Mouse (Mus musculus): ENCODE measurements around the gene Trappc2l. TPM values are rescaled to one million over a fixed set of nuclear protein-coding genes. Genes with fewer than 3 reads are reported as not detected.

Gene Trappc2l
- polyA plus RNA-seq, 1 experiment from 2014 or later, result 30.7 TPM

DNA sequence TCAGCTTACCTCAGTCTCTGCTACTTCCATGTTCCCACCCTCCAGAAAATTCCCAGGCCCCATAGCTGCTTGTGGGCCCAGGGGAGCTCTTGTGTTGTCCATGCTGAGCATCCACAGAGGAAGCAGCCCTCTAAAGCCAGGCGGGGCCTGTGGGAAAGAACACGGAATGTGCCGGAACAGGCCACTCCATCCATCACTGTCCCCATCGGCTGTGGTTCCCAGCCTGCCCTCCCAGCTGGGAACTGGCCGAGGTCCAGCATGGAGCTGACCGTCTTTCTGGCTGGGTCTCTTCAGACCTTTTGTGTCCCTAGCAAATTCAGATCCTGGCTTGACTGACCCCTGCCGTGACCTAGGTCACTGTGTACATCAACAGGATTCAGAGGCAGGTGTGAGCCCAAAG lies 43.3 kb downstream of the Trappc2l start:
- Histone ChIP-seq H3K27me3 (ENCODE audit: insufficient read depth, low read length) (no peaks in the 10 kb centered on the region), H3K4me1 (ENCODE audit: insufficient read depth) (peaks cover 2% of the 10 kb centered on the region; the same call in 1 of the 2 replicates), H3K4me2 (ENCODE audit: low read depth, low read length) (no peak overlapping the region), H3K4me3 (ENCODE audit: low read depth, low read length) (no peak overlapping the region), H3K27ac (ENCODE audit: low read depth) (no peak overlapping the region), H3K9me3 (ENCODE audit: low read length) (no peaks in the 10 kb centered on the region), H3K36me3 (replicated peaks; ENCODE audit: insufficient read depth, low read length) (no peaks in the 10 kb centered on the region), H3K9ac (replicated peaks) (no peak overlapping the region)
- ATAC-seq (no peak), DNase-seq (no peak)
- 68% methylated on average over 7 of the region's 7 CpGs for WGBS (ENCODE audit: insufficient replicate concordance)
- TF ChIP-seq CTCF (IDR thresholded peaks at IDR 0.05; ENCODE audit: low read depth) (no peak), EP300 (IDR thresholded peaks at IDR 0.05; ENCODE audit: low read depth) (no peak)

DNA sequence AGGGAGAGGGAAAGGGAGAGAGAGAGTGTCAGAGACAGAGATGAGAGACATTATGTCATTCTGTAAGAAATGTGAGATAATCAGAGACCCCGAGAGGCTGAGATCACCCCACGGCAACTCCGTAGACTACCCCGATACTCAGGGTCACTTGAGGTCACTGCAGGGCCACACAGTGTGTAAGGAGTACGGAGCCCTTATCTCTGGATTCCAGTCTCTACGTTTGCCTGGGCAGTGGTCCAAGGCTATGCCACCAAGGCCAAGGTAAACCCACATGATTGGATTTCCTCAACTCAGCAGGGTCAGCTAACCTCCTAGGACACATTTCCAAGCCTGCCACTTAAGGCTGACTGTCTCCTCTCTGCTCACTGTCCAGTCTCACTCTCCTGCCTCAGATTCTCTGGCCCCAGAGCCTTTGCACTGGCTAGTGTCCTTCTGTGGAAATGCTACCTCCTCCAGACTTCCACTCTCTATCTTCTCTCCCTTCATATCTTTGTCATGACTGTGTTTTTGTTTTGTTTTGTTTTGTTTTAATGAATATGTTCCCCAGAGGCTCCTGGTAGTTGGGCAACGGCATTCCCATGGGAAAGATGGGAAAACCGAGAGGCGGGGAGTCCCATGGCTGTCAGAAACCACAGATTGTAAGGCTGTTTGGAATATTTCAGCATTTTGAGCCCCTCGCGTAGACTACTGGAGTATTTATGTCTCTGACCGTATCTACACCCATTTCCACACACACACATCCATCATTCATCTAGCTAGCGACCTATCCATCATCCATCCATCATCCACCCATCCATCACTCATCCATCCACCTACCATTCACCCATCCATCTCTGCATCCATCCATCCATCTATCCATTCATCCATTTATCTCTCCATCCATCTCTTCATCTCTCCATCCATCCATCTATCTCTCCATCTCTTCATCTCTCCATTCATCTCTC lies 44.9 kb downstream of the Trappc2l start:
- no peaks in the 10 kb centered on the region for H3K36me3 ChIP-seq (replicated peaks; ENCODE audit: insufficient read depth, low read length)
- 69% methylated on average over 13 of the region's 13 CpGs for WGBS (ENCODE audit: insufficient replicate concordance)
- H3K4me1 ChIP-seq (ENCODE audit: insufficient read depth), result peaks cover 4% of the 10 kb centered on the region; the same call in 1 of the 2 replicates
- no peak overlapping the region for H3K4me3 ChIP-seq (ENCODE audit: low read depth, low read length)
- no peak overlapping the region for H3K4me2 ChIP-seq (ENCODE audit: low read depth, low read length)
- no peak overlapping the region for H3K9ac ChIP-seq (replicated peaks)
- peak; percentile 56 for ATAC-seq
- no peaks in the 10 kb centered on the region for H3K9me3 ChIP-seq (ENCODE audit: low read length)
- H3K27me3 ChIP-seq (ENCODE audit: insufficient read depth, low read length), result no peaks in the 10 kb centered on the region
- TF ChIP-seq EP300 (IDR thresholded peaks at IDR 0.05; ENCODE audit: low read depth), result no peak; the same call in 1 of the 2 replicates
- TF ChIP-seq CTCF (IDR thresholded peaks at IDR 0.05; ENCODE audit: low read depth), result no peak
- no peak overlapping the region for H3K27ac ChIP-seq (ENCODE audit: low read depth)
- DNase-seq, result no peak

DNA sequence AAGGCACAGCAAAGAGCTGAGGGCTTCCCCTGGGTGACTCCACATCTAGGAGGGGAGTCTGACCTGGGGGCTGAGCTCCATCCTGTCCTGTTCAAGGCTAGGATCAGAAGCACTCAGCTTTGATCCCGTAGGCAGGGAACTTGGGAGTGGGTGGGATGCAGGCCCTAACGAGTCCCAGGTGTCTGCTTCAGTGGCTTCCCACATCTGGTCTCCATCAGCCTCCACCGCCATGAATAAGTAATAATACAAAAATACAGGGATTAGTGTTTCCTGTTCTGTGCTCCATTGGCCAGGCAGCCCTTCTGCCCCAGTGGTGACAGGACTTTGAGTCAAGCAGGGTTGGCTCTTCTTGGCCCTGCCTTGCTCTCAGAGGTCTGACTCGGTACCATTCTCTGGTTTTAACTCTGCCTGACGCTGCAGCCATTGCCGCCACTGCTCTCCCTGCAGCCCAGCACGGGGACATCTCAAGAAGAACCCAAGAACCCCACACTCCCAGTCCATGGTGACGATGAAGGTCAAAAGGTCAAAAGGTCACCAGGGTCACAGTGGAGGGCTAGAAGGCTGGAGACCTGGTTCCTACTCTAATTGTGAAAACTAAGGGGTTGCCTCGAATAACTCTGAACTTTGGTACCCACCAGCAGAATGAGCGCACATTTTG lies 46.8 kb downstream of the Trappc2l start:
- no peak overlapping the region for H3K4me3 ChIP-seq (ENCODE audit: low read depth, low read length)
- H3K36me3 ChIP-seq (replicated peaks; ENCODE audit: insufficient read depth, low read length), result no peaks in the 10 kb centered on the region
- H3K9me3 ChIP-seq (ENCODE audit: low read length), result no peaks in the 10 kb centered on the region
- no peak overlapping the region for H3K4me2 ChIP-seq (ENCODE audit: low read depth, low read length)
- no peak overlapping the region for H3K27ac ChIP-seq (ENCODE audit: low read depth)
- H3K4me1 ChIP-seq (ENCODE audit: insufficient read depth), result peaks cover 4% of the 10 kb centered on the region; the same call in 1 of the 2 replicates
- no peak overlapping the region for H3K9ac ChIP-seq (replicated peaks)
- no peak for TF ChIP-seq EP300 (IDR thresholded peaks at IDR 0.05; ENCODE audit: low read depth)
- TF ChIP-seq CTCF (IDR thresholded peaks at IDR 0.05; ENCODE audit: low read depth), result no peak
- no peaks in the 10 kb centered on the region for H3K27me3 ChIP-seq (ENCODE audit: insufficient read depth, low read length)
- WGBS (ENCODE audit: insufficient replicate concordance), result 79% methylated on average over 10 of the region's 10 CpGs
- DNase-seq (no peak), ATAC-seq (no peak)

DNA sequence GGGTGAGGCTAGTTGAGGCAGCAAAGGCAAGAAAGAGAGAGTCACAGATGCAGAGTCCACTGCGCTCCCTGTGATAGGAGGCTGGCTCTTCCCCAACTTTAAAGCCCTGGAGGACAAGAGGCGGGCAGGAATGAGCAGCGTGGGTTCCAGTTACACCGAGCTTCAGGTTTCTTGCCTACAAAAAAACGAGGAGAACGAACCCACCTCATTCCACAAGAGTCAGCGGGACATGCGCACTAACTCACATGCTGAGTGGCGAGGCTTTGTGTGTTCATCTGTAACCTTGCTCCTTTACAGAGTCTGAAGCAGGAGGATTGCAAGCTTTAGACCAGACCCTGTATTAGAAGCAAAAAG lies 47.3 kb downstream of the Trappc2l start:
- H3K9ac ChIP-seq (replicated peaks), result no peak overlapping the region
- H3K27ac ChIP-seq (ENCODE audit: low read depth), result no peak overlapping the region
- WGBS (ENCODE audit: insufficient replicate concordance), result 88% methylated on average over 9 of the region's 9 CpGs
- peaks cover 4% of the 10 kb centered on the region; the same call in 1 of the 2 replicates for H3K4me1 ChIP-seq (ENCODE audit: insufficient read depth)
- H3K4me2 ChIP-seq (ENCODE audit: low read depth, low read length), result no peak overlapping the region
- TF ChIP-seq CTCF (IDR thresholded peaks at IDR 0.05; ENCODE audit: low read depth) (no peak), EP300 (IDR thresholded peaks at IDR 0.05; ENCODE audit: low read depth) (no peak)
- no peak for ATAC-seq
- no peaks in the 10 kb centered on the region for H3K9me3 ChIP-seq (ENCODE audit: low read length)
- DNase-seq, result no peak
- H3K27me3 ChIP-seq (ENCODE audit: insufficient read depth, low read length), result no peaks in the 10 kb centered on the region
- H3K36me3 ChIP-seq (replicated peaks; ENCODE audit: insufficient read depth, low read length), result no peaks in the 10 kb centered on the region
- H3K4me3 ChIP-seq (ENCODE audit: low read depth, low read length), result no peak overlapping the region

DNA sequence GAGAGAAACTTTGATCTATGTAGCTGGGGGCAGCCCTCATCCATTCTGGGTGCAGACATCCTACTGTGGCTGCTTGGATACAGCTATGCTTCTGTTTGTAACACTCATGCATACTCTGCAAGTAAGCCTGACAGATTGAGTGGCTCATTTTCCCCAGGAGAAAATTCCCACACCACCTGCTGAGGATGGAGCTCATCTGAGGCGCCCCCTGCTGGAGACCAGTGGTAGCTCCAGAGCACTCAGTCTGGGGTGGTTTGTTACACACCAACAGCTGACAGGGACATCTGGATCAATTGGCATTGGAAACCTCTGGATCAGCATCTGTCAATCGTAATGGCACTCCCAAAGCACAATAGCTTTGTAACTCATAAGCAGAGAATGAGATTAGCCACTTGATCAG lies 48.6 kb downstream of the Trappc2l start:
- Histone ChIP-seq H3K4me1 (ENCODE audit: insufficient read depth) (peaks cover 10% of the 10 kb centered on the region; the same call in 1 of the 2 replicates), H3K9ac (replicated peaks) (no peak overlapping the region), H3K4me3 (ENCODE audit: low read depth, low read length) (no peak overlapping the region), H3K36me3 (replicated peaks; ENCODE audit: insufficient read depth, low read length) (no peaks in the 10 kb centered on the region), H3K27me3 (ENCODE audit: insufficient read depth, low read length) (no peaks in the 10 kb centered on the region), H3K27ac (ENCODE audit: low read depth) (no peak overlapping the region), H3K4me2 (ENCODE audit: low read depth, low read length) (no peak overlapping the region), H3K9me3 (ENCODE audit: low read length) (no peaks in the 10 kb centered on the region)
- WGBS (ENCODE audit: insufficient replicate concordance), result 48% methylated on average over 2 of the region's 2 CpGs
- no peak for ATAC-seq
- TF ChIP-seq CTCF (IDR thresholded peaks at IDR 0.05; ENCODE audit: low read depth) (peak; percentile 79), EP300 (IDR thresholded peaks at IDR 0.05; ENCODE audit: low read depth) (no peak)
- peak; percentile 56 for DNase-seq

DNA sequence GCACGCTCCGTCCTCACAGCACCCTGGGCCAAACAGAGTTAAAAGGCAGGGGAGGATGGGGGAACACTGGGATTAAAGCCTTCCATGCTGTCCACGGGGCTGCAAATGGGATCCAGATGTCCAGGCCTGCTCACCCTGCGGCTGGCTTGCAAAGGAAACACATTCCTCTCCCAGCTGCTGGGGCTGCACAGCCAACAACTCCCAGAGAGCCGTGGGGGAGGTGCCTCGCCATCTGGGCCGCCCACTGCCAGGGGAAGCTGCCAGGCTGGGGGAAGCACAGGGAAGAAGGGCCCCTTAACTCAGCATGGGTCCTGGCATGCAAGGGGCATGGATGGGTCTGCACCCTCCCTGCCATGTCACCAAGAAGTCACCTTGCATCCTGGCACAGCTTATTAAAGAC lies 49.7 kb downstream of the Trappc2l start:
- Histone ChIP-seq H3K27ac (ENCODE audit: low read depth) (no peak overlapping the region), H3K9ac (replicated peaks) (no peak overlapping the region), H3K4me2 (ENCODE audit: low read depth, low read length) (no peak overlapping the region), H3K36me3 (replicated peaks; ENCODE audit: insufficient read depth, low read length) (no peaks in the 10 kb centered on the region), H3K4me3 (ENCODE audit: low read depth, low read length) (no peak overlapping the region), H3K27me3 (ENCODE audit: insufficient read depth, low read length) (no peaks in the 10 kb centered on the region), H3K9me3 (ENCODE audit: low read length) (no peaks in the 10 kb centered on the region), H3K4me1 (ENCODE audit: insufficient read depth) (peaks cover 17% of the 10 kb centered on the region)
- DNase-seq, result no peak
- 59% methylated on average over 7 of the region's 7 CpGs for WGBS (ENCODE audit: insufficient replicate concordance)
- TF ChIP-seq CTCF (IDR thresholded peaks at IDR 0.05; ENCODE audit: low read depth), result no peak
- TF ChIP-seq EP300 (IDR thresholded peaks at IDR 0.05; ENCODE audit: low read depth), result no peak
- no peak for ATAC-seq

Measured in liver, postnatal 0 days (tissue).